Comparison of ENCODE assay signal across 7 mouse cellular contexts in genomic region chr4:126236467-126237280, GRCm38 (mm10). TPM values are rescaled to one million over a fixed set of nuclear protein-coding genes. Genes with fewer than 3 reads are reported as not detected.
DNase-seq lines count a peak whose midpoint lies in the region; ATAC-seq and TF ChIP-seq lines count a peak whose summit lies in the region.

No protein-coding gene starts in this region.

- H3K4me2 ChIP-seq in midbrain, postnatal 0 days (ENCODE audit: low read depth, low read length, poor library complexity, severe bottlenecking): no peak overlapping the region
- peak overlapping the region; percentile 48 for H3K4me2 ChIP-seq in heart, embryonic 13.5 days
- H3K4me2 ChIP-seq in stomach, embryonic 14.5 days (replicated peaks; ENCODE audit: low read depth, low read length): peak overlapping the region; percentile 36

- no peak overlapping the region for H3K4me3 ChIP-seq in midbrain, embryonic 10.5 days
- no peak overlapping the region for H3K4me3 ChIP-seq in midbrain, postnatal 0 days (ENCODE audit: low read depth, low read length)
- H3K4me3 ChIP-seq in heart, embryonic 13.5 days: no peak overlapping the region
- peak overlapping the region; percentile 16; the same call in 1 of the 2 replicates for H3K4me3 ChIP-seq in stomach, embryonic 14.5 days (ENCODE audit: low read depth, low read length)

- no peak for DNase-seq in midbrain, embryonic 10.5 days (ENCODE audit: low spot score)
- DNase-seq in midbrain, postnatal 0 days (ENCODE audit: low spot score): no peak
- peak; percentile 73 to 87 for DNase-seq in kidney, postnatal 36 days
- no peak for DNase-seq in embryo, embryonic 10.5 days (ENCODE audit: low spot score)
- no peak for DNase-seq in ovary, postnatal 36 days (ENCODE audit: low spot score)

- peaks cover 19% of the 10 kb centered on the region for H3K4me1 ChIP-seq in midbrain, embryonic 10.5 days
- H3K4me1 ChIP-seq in midbrain, postnatal 0 days (ENCODE audit: insufficient read depth, low read length): 0 out of 2 replicates have a peak, but pooled peaks cover 5% of the 10 kb centered on the region
- H3K4me1 ChIP-seq in heart, embryonic 13.5 days: peaks cover 39% of the 10 kb centered on the region
- no peaks in the 10 kb centered on the region for H3K4me1 ChIP-seq in stomach, embryonic 14.5 days (ENCODE audit: control insufficient read depth, insufficient read depth, low read length)

- peak overlapping the region; percentile 33; the same call in 1 of the 2 replicates for H3K27ac ChIP-seq in midbrain, embryonic 10.5 days (replicated peaks)
- H3K27ac ChIP-seq in midbrain, postnatal 0 days (ENCODE audit: low read depth, low read length): no peak overlapping the region
- H3K27ac ChIP-seq in heart, embryonic 13.5 days (replicated peaks): peak overlapping the region; percentile 91
- H3K27ac ChIP-seq in stomach, embryonic 14.5 days (ENCODE audit: low read length): no peak overlapping the region

- no peak overlapping the region for H3K9ac ChIP-seq in midbrain, postnatal 0 days (replicated peaks; ENCODE audit: low read length, poor library complexity, severe bottlenecking)
- peak overlapping the region; percentile 69 for H3K9ac ChIP-seq in heart, embryonic 13.5 days
- no peak overlapping the region for H3K9ac ChIP-seq in stomach, embryonic 14.5 days (replicated peaks; ENCODE audit: low read depth, low read length)

- peaks cover 100% of the 10 kb centered on the region for H3K36me3 ChIP-seq in midbrain, embryonic 10.5 days
- peaks cover 86% of the 10 kb centered on the region for H3K36me3 ChIP-seq in midbrain, postnatal 0 days (ENCODE audit: insufficient read depth, low read length)
- peaks cover 99% of the 10 kb centered on the region for H3K36me3 ChIP-seq in heart, embryonic 13.5 days
- H3K36me3 ChIP-seq in stomach, embryonic 14.5 days (ENCODE audit: control insufficient read depth, insufficient read depth, low read length): peaks cover 90% of the 10 kb centered on the region

- no peak for ATAC-seq in midbrain, postnatal 0 days (ENCODE audit: low FRiP score)
- ATAC-seq in heart, embryonic 13.5 days (ENCODE audit: extremely low read depth, insufficient number of reproducible peaks, low FRiP score, low TSS enrichment): 0 out of 2 replicates have a peak, but pooled peaks have one; percentile 6
- ATAC-seq in stomach, embryonic 14.5 days (ENCODE audit: insufficient number of reproducible peaks, insufficient read depth, low FRiP score, low read depth): no peak

- no peak for TF ChIP-seq CTCF in midbrain, postnatal 0 days (IDR thresholded peaks at IDR 0.05)

- 51% methylated on average over 62 of the region's 63 CpGs for WGBS in midbrain, embryonic 10.5 days
- 60% methylated on average over 61 of the region's 63 CpGs for WGBS in midbrain, postnatal 0 days
- 52% methylated on average over 59 of the region's 63 CpGs for WGBS in heart, embryonic 13.5 days
- WGBS in stomach, embryonic 14.5 days: 48% methylated on average over 59 of the region's 63 CpGs

- H3K27me3 ChIP-seq in midbrain, embryonic 10.5 days (ENCODE audit: low read depth, poor library complexity, severe bottlenecking): no peaks in the 10 kb centered on the region
- H3K27me3 ChIP-seq in midbrain, postnatal 0 days (ENCODE audit: insufficient read depth, low read length): no peaks in the 10 kb centered on the region
- no peaks in the 10 kb centered on the region for H3K27me3 ChIP-seq in heart, embryonic 13.5 days (replicated peaks)
- H3K27me3 ChIP-seq in stomach, embryonic 14.5 days (ENCODE audit: control insufficient read depth, insufficient read depth, low read length): no peaks in the 10 kb centered on the region

- H3K9me3 ChIP-seq in midbrain, embryonic 10.5 days (replicated peaks): no peaks in the 10 kb centered on the region
- no peaks in the 10 kb centered on the region for H3K9me3 ChIP-seq in midbrain, postnatal 0 days (ENCODE audit: low read length)
- no peaks in the 10 kb centered on the region for H3K9me3 ChIP-seq in heart, embryonic 13.5 days
- no peaks in the 10 kb centered on the region for H3K9me3 ChIP-seq in stomach, embryonic 14.5 days (ENCODE audit: control insufficient read depth, low read depth, low read length)

RNA-seq across cellular contexts. Expression of gene Map7d1, which starts 19.5 kb away (rescaled TPM):
- polyA plus RNA-seq in midbrain, embryonic 10.5 days (2016; fragmentation: Nextera tagmentation; extraction: Ambion mirVana): 59.8 and 69.7 TPM in 2 replicates
- total RNA-seq in midbrain, postnatal 0 days (2014; rRNA removed): 106 and 124 TPM in 2 replicates
- polyA plus RNA-seq in midbrain, postnatal 0 days (2015; fragmentation: Nextera tagmentation; extraction: Ambion mirVana): 56.9 and 61.2 TPM in 2 replicates
- 36.7 and 37.1 TPM in 2 replicates for polyA plus RNA-seq in heart, embryonic 13.5 days (2015; fragmentation: Nextera tagmentation; extraction: Ambion mirVana)
- polyA plus RNA-seq in stomach, embryonic 14.5 days (2014; fragmentation: Nextera tagmentation; extraction: Ambion mirVana): 37.2 and 38.7 TPM in 2 replicates

RNA-seq across cellular contexts. Expression of gene Trappc3, which starts 25.5 kb away (rescaled TPM):
- 85.2 and 94.4 TPM in 2 replicates for polyA plus RNA-seq in midbrain, embryonic 10.5 days (2016; fragmentation: Nextera tagmentation; extraction: Ambion mirVana)
- 121 and 122 TPM in 2 replicates for total RNA-seq in midbrain, postnatal 0 days (2014; rRNA removed)
- polyA plus RNA-seq in midbrain, postnatal 0 days (2015; fragmentation: Nextera tagmentation; extraction: Ambion mirVana): 173 and 186 TPM in 2 replicates
- 68.5 and 74.5 TPM in 2 replicates for polyA plus RNA-seq in heart, embryonic 13.5 days (2015; fragmentation: Nextera tagmentation; extraction: Ambion mirVana)
- 14.7 and 17.1 TPM in 2 replicates for polyA plus RNA-seq in stomach, embryonic 14.5 days (2014; fragmentation: Nextera tagmentation; extraction: Ambion mirVana)

RNA-seq across cellular contexts. Expression of gene Thrap3, which starts 34.1 kb away (rescaled TPM):
- polyA plus RNA-seq in midbrain, embryonic 10.5 days (2016; fragmentation: Nextera tagmentation; extraction: Ambion mirVana): 244 and 256 TPM in 2 replicates
- 119 and 162 TPM in 2 replicates for total RNA-seq in midbrain, postnatal 0 days (2014; rRNA removed)
- polyA plus RNA-seq in midbrain, postnatal 0 days (2015; fragmentation: Nextera tagmentation; extraction: Ambion mirVana): 81.6 and 94.8 TPM in 2 replicates
- 127 and 134 TPM in 2 replicates for polyA plus RNA-seq in heart, embryonic 13.5 days (2015; fragmentation: Nextera tagmentation; extraction: Ambion mirVana)
- 258 and 268 TPM in 2 replicates for polyA plus RNA-seq in stomach, embryonic 14.5 days (2014; fragmentation: Nextera tagmentation; extraction: Ambion mirVana)

RNA-seq across cellular contexts. Expression of gene Col8a2, which starts 49.9 kb away (rescaled TPM):
- polyA plus RNA-seq in midbrain, embryonic 10.5 days (2016; fragmentation: Nextera tagmentation; extraction: Ambion mirVana): 2.8 and 6.5 TPM in 2 replicates
- total RNA-seq in midbrain, postnatal 0 days (2014; rRNA removed): 8.3 and 11.0 TPM in 2 replicates
- polyA plus RNA-seq in midbrain, postnatal 0 days (2015; fragmentation: Nextera tagmentation; extraction: Ambion mirVana): 1.3 TPM in 2 replicates
- 4.2 and 4.9 TPM in 2 replicates for polyA plus RNA-seq in heart, embryonic 13.5 days (2015; fragmentation: Nextera tagmentation; extraction: Ambion mirVana)
- 10.2 and 10.8 TPM in 2 replicates for polyA plus RNA-seq in stomach, embryonic 14.5 days (2014; fragmentation: Nextera tagmentation; extraction: Ambion mirVana)

Comparison
In these comparisons a context has a peak if more than half of its experiments do, and no peak if none do; other contexts are left out.
1. H3K27ac ChIP-seq: peak in midbrain, embryonic 10.5 days (single experiment) and heart, embryonic 13.5 days (single experiment); none in midbrain, postnatal 0 days (single experiment) and stomach, embryonic 14.5 days (single experiment).
2. DNase-seq: peak in kidney, postnatal 36 days (2 of 2); none in midbrain, embryonic 10.5 days (single experiment), midbrain, postnatal 0 days (single experiment), embryo, embryonic 10.5 days (single experiment) and ovary, postnatal 36 days (single experiment).